ENCODE assay signal across 13 mouse cellular contexts in the genomic region with DNA sequence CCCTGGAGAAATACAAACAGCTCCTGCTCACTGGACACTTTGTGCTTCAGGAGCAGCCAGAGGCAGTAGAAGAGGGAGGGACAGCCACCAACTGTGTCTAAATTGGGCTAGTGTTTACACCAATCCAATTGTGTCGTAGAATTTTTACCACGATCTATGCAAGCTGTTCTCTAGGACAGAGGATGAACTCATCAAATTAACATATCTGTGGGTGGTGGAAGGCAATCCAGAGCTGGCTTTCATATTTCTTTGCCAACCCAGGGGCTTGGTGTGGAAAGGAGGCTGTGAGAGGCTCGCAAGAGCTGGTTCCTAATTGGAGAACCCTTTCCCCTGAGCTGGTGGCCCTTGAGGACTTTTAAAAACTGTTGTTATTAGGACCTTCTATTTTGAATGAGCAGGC.
DNase-seq lines count a peak whose midpoint lies in the region; ATAC-seq and TF ChIP-seq lines count a peak whose summit lies in the region.
"Had no signal": no experiment of that assay in that cellular context is flagged by ENCODE, and none has a peak within 500 bp of the region (broad histone marks: within the 10 kb centered on the region; RNA-seq: fewer than 3 reads in every experiment).

No protein-coding gene starts in this region.

- no peak for TF ChIP-seq EP300 in stomach, postnatal 0 days (optimal IDR thresholded peaks at IDR 0.05)

- no peak overlapping the region for H3K4me2 ChIP-seq in stomach, embryonic 15.5 days
- H3K4me2 ChIP-seq in stomach, postnatal 0 days (replicated peaks; ENCODE audit: low read depth): no peak overlapping the region

- H3K9me3 ChIP-seq in stomach, embryonic 15.5 days: no peaks in the 10 kb centered on the region
- H3K9me3 ChIP-seq in stomach, postnatal 0 days (ENCODE audit: control insufficient read depth, low read length): no peaks in the 10 kb centered on the region

- ATAC-seq in stomach, embryonic 15.5 days (ENCODE audit: insufficient read depth, low FRiP score, low read depth): no peak
- ATAC-seq in stomach, postnatal 0 days (ENCODE audit: low FRiP score, low TSS enrichment): no peak

- no peak overlapping the region for H3K4me3 ChIP-seq in stomach, embryonic 15.5 days (replicated peaks)
- H3K4me3 ChIP-seq in stomach, postnatal 0 days (ENCODE audit: low read depth, low read length): no peak overlapping the region
- H3K4me3 ChIP-seq: megakaryocyte, embryonic 14.5 days had no signal

- 39% methylated on average over 3 of the region's 3 CpGs for WGBS in stomach, embryonic 15.5 days
- 40% methylated on average over 3 of the region's 3 CpGs for WGBS in stomach, postnatal 0 days

- no peaks in the 10 kb centered on the region for H3K36me3 ChIP-seq in stomach, embryonic 15.5 days
- H3K36me3 ChIP-seq in stomach, postnatal 0 days (ENCODE audit: control insufficient read depth, insufficient read depth, low read length): no peaks in the 10 kb centered on the region

- peak; percentile 26 to 37 for DNase-seq in heart, adult 18-20 months
- DNase-seq in heart, postnatal 25 days (ENCODE audit: low spot score): no peak
- no peak for DNase-seq in stomach, postnatal 0 days (ENCODE audit: low spot score)
- DNase-seq in layer of hippocampus, postnatal 36 days: peak; percentile 41 to 59
- DNase-seq in spleen, adult 12 weeks (ENCODE audit: low spot score): no peak
- DNase-seq in adrenal gland, adult (ENCODE audit: inconsistent age in 2 of 2, low spot score in 1 of 2): no peak
- DNase-seq in adrenal gland, postnatal 14 days: no peak
- DNase-seq: adrenal gland, adult 8-10 months; gastrocnemius, postnatal 36 days; heart, postnatal 10 days; thymus, postnatal 36 days had no signal

- intact Hi-C loops in heart, postnatal 25 days (cut with DNase I): no loop called here

- peaks cover 8% of the 10 kb centered on the region; the same call in 1 of the 2 replicates for H3K4me1 ChIP-seq in stomach, embryonic 15.5 days
- H3K4me1 ChIP-seq in stomach, postnatal 0 days (replicated peaks; ENCODE audit: control insufficient read depth, insufficient read depth): no peaks in the 10 kb centered on the region

- no peaks in the 10 kb centered on the region for H3K27me3 ChIP-seq in stomach, embryonic 15.5 days (replicated peaks)
- H3K27me3 ChIP-seq in stomach, postnatal 0 days (ENCODE audit: control insufficient read depth, insufficient read depth, low read length): no peaks in the 10 kb centered on the region
- H3K27me3 ChIP-seq: megakaryocyte, embryonic 14.5 days had no signal

- H3K9ac ChIP-seq in stomach, embryonic 15.5 days: no peak overlapping the region
- no peak overlapping the region for H3K9ac ChIP-seq in stomach, postnatal 0 days (ENCODE audit: low read length)

- TF ChIP-seq CTCF in stomach, postnatal 0 days (IDR thresholded peaks at IDR 0.05; ENCODE audit: low read depth): no peak

- H3K27ac ChIP-seq in stomach, embryonic 15.5 days: 0 out of 2 replicates have a peak overlapping the region, but pooled peaks have one; percentile 26
- no peak overlapping the region for H3K27ac ChIP-seq in stomach, postnatal 0 days (replicated peaks)

Comparison
In these comparisons a context has a peak if more than half of its experiments do, and no peak if none do; other contexts are left out.
1. DNase-seq: peak in heart, adult 18-20 months (2 of 2) and layer of hippocampus, postnatal 36 days (2 of 2); none in heart, postnatal 25 days (single experiment), stomach, postnatal 0 days (single experiment), spleen, adult 12 weeks (single experiment), adrenal gland, adult (0 of 2) and adrenal gland, postnatal 14 days (single experiment).